Comparison of ENCODE assay signal across 12 mouse cellular contexts in the genomic region with DNA sequence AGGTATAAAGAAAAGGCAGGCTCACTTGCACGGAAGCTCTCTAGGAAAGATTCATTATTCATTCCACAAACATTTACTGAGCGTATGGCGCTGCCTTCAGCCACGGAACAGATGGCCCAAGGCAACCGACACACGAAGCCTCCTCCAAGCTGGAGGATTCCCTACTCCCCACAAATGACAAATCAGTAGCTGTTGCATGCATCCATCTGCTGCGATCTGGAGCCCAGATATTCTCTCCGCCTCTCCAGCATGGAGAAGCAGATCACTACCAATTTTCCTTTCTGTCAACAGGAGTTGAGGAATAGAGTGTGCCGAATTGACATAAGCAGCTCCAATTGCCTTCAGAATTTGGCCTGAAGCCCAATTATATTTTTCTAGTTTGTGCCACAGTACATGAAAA.
A peak's percentile ranks its signal among the peaks of the same experiment; 100 is the strongest.
DNase-seq lines count a peak whose midpoint lies in the region; ATAC-seq and TF ChIP-seq lines count a peak whose summit lies in the region.
"Had no signal": no experiment of that assay in that cellular context is flagged by ENCODE, and none has a peak within 500 bp of the region (broad histone marks: within the 10 kb centered on the region; RNA-seq: fewer than 3 reads in every experiment).

No protein-coding gene starts in this region.

- no peak overlapping the region for H3K9ac ChIP-seq in midbrain, postnatal 0 days (replicated peaks; ENCODE audit: low read length, poor library complexity, severe bottlenecking)
- H3K9ac ChIP-seq in intestine, postnatal 0 days (ENCODE audit: low read depth, low read length) = no peak overlapping the region
- H3K9ac ChIP-seq: embryonic facial prominence, embryonic 13.5 days; heart, embryonic 15.5 days had no signal

- H3K4me3 ChIP-seq in midbrain, postnatal 0 days (ENCODE audit: low read depth, low read length) = no peak overlapping the region
- H3K4me3 ChIP-seq in midbrain, embryonic 10.5 days = no peak overlapping the region
- no peak overlapping the region for H3K4me3 ChIP-seq in intestine, postnatal 0 days (ENCODE audit: low read depth, low read length)
- H3K4me3 ChIP-seq: embryonic facial prominence, embryonic 13.5 days; heart, embryonic 15.5 days had no signal

- ATAC-seq in midbrain, postnatal 0 days (ENCODE audit: low FRiP score) = no peak
- no peak for ATAC-seq in intestine, postnatal 0 days

- no peak for TF ChIP-seq CTCF in midbrain, postnatal 0 days (IDR thresholded peaks at IDR 0.05)
- no peak for TF ChIP-seq CTCF in intestine, postnatal 0 days (IDR thresholded peaks at IDR 0.05; ENCODE audit: low read depth)

- no peaks in the 10 kb centered on the region for H3K4me1 ChIP-seq in midbrain, postnatal 0 days (ENCODE audit: insufficient read depth, low read length)
- no peaks in the 10 kb centered on the region for H3K4me1 ChIP-seq in midbrain, embryonic 10.5 days
- no peaks in the 10 kb centered on the region for H3K4me1 ChIP-seq in intestine, postnatal 0 days (replicated peaks; ENCODE audit: control insufficient read depth, insufficient read depth, low read length)
- H3K4me1 ChIP-seq: embryonic facial prominence, embryonic 13.5 days; heart, embryonic 15.5 days had no signal

- H3K27me3 ChIP-seq in midbrain, postnatal 0 days (ENCODE audit: insufficient read depth, low read length) = no peaks in the 10 kb centered on the region
- H3K27me3 ChIP-seq in midbrain, embryonic 10.5 days (ENCODE audit: low read depth, poor library complexity, severe bottlenecking) = no peaks in the 10 kb centered on the region
- H3K27me3 ChIP-seq in intestine, postnatal 0 days (replicated peaks; ENCODE audit: control insufficient read depth, insufficient read depth, low read length) = no peaks in the 10 kb centered on the region; the same call in 1 of the 2 replicates
- H3K27me3 ChIP-seq: embryonic facial prominence, embryonic 13.5 days; heart, embryonic 15.5 days had no signal

- no peak overlapping the region for H3K4me2 ChIP-seq in midbrain, postnatal 0 days (ENCODE audit: low read depth, low read length, poor library complexity, severe bottlenecking)
- H3K4me2 ChIP-seq in intestine, postnatal 0 days (replicated peaks; ENCODE audit: low read depth) = no peak overlapping the region
- H3K4me2 ChIP-seq: embryonic facial prominence, embryonic 13.5 days; heart, embryonic 15.5 days had no signal

- H3K27ac ChIP-seq in midbrain, postnatal 0 days (ENCODE audit: low read depth, low read length) = no peak overlapping the region
- no peak overlapping the region for H3K27ac ChIP-seq in midbrain, embryonic 10.5 days (replicated peaks)
- no peak overlapping the region for H3K27ac ChIP-seq in intestine, postnatal 0 days (ENCODE audit: low read depth, low read length)
- H3K27ac ChIP-seq: embryonic facial prominence, embryonic 13.5 days; heart, embryonic 15.5 days had no signal

- peak; percentile 67 for DNase-seq in midbrain, postnatal 0 days (ENCODE audit: low spot score)
- no peak for DNase-seq in midbrain, embryonic 10.5 days (ENCODE audit: low spot score)
- DNase-seq in frontal cortex, postnatal 14 days (ENCODE audit: low spot score in 2 of 2) = peak; percentile 61 to 74
- peak; percentile 71 to 80 for DNase-seq in left cerebral cortex, adult 18-20 months (ENCODE audit: low spot score in 2 of 2)
- no peak for DNase-seq in neural tube, embryonic 10.5 days (ENCODE audit: extremely low spot score, low spot score)
- DNase-seq in urinary bladder, adult 2 months (ENCODE audit: low spot score) = no peak
- no peak for DNase-seq in urinary bladder, postnatal 10 days (ENCODE audit: low spot score)
- DNase-seq: adrenal gland, postnatal 36 days; thymus, postnatal 14 days had no signal

- H3K36me3 ChIP-seq in midbrain, postnatal 0 days (ENCODE audit: insufficient read depth, low read length) = no peaks in the 10 kb centered on the region
- no peaks in the 10 kb centered on the region for H3K36me3 ChIP-seq in midbrain, embryonic 10.5 days
- no peaks in the 10 kb centered on the region for H3K36me3 ChIP-seq in intestine, postnatal 0 days (ENCODE audit: control insufficient read depth, insufficient read depth)
- H3K36me3 ChIP-seq: embryonic facial prominence, embryonic 13.5 days; heart, embryonic 15.5 days had no signal

- 68% methylated on average over 9 of the region's 9 CpGs for WGBS in midbrain, postnatal 0 days
- WGBS in midbrain, embryonic 10.5 days = 90% methylated on average over 9 of the region's 9 CpGs
- WGBS in intestine, postnatal 0 days = 72% methylated on average over 9 of the region's 9 CpGs

- H3K9me3 ChIP-seq in midbrain, postnatal 0 days (ENCODE audit: low read length) = no peaks in the 10 kb centered on the region
- H3K9me3 ChIP-seq in midbrain, embryonic 10.5 days (replicated peaks) = no peaks in the 10 kb centered on the region
- H3K9me3 ChIP-seq in intestine, postnatal 0 days (ENCODE audit: control insufficient read depth) = no peaks in the 10 kb centered on the region
- H3K9me3 ChIP-seq: embryonic facial prominence, embryonic 13.5 days; heart, embryonic 15.5 days had no signal

Comparison
In these comparisons a context has a peak if more than half of its experiments do, and no peak if none do; other contexts are left out.
1. DNase-seq: peak in midbrain, postnatal 0 days (single experiment), frontal cortex, postnatal 14 days (2 of 2) and left cerebral cortex, adult 18-20 months (2 of 2); none in midbrain, embryonic 10.5 days (single experiment), neural tube, embryonic 10.5 days (single experiment), urinary bladder, adult 2 months (single experiment) and urinary bladder, postnatal 10 days (single experiment).